Comparison of ENCODE assay signal across 20 mouse cellular contexts in the genomic region with DNA sequence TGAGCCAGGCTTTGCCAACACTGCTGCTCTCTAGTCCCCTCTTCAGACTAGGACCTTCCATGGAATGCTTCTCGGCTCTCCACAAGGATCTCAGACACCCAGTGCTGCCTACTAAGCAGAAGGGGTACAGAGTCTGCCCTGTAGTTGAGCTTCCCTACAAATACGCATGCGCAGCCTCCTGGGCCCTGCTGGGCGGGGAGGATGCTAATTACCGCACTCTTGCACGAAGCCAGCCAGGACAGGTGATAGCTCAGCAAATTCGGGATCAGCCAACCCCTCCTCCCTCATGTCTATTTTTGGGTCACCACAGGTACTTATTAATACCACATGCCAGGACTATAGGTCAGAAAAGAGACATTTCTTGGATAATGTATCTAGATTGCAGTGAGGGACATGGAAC. TPM values are rescaled to one million over a fixed set of nuclear protein-coding genes. Genes with fewer than 3 reads are reported as not detected.
A peak's percentile ranks its signal among the peaks of the same experiment; 100 is the strongest.
DNase-seq lines count a peak whose midpoint lies in the region; ATAC-seq lines count a peak whose summit lies in the region.
"Had no signal": no experiment of that assay in that cellular context is flagged by ENCODE, and none has a peak within 500 bp of the region (broad histone marks: within the 10 kb centered on the region; RNA-seq: fewer than 3 reads in every experiment).

No protein-coding gene starts in this region.

- peak; percentile 65 for ATAC-seq in cerebellum, adult (ENCODE audit: insufficient number of reproducible peaks, low FRiP score, low TSS enrichment)
- ATAC-seq: forebrain, embryonic 14.5 days; hindbrain, embryonic 16.5 days; intestine, embryonic 16.5 days; liver, embryonic 12.5 days; midbrain, embryonic 16.5 days; Patski had no signal

- no peak for DNase-seq in cerebellum, postnatal 4 days (ENCODE audit: low spot score in 2 of 2)
- DNase-seq in ZHBTc4 (ENCODE audit: low read depth, low spot score): peak; percentile 19
- DNase-seq in cerebellum, adult 8-10 months: peak; percentile 64
- DNase-seq in cerebellum, postnatal 36 days: peak; percentile 71 to 77
- no peak for DNase-seq in ovary, postnatal 10 days (ENCODE audit: low spot score)
- DNase-seq in left cerebral cortex, adult 18-20 months (ENCODE audit: low spot score in 2 of 2): no peak
- DNase-seq: adrenal gland, postnatal 10 days; embryo, embryonic 11 days; gastrocnemius, adult 2 months; kidney, postnatal 36 days; layer of hippocampus, postnatal 36 days; lung, adult 18-20 months; lung, postnatal 10 days had no signal

RNA-seq across cellular contexts. Expression of gene Rims4, which starts 29.5 kb away (rescaled TPM):
- 10 to 100 TPM; 85.6 TPM for total RNA-seq in left cerebral cortex, adult 18-20 months (2021)

RNA-seq across cellular contexts. Expression of gene Ywhab, which starts 46.8 kb away (rescaled TPM):
- 100 to 1,000 TPM; 469 to 487 TPM for total RNA-seq in left cerebral cortex, adult 18-20 months (2021)

Comparison
In these comparisons a context has a peak if more than half of its experiments do, and no peak if none do; other contexts are left out.
1. DNase-seq: peak in ZHBTc4 (single experiment), cerebellum, adult 8-10 months (single experiment) and cerebellum, postnatal 36 days (2 of 2); none in cerebellum, postnatal 4 days (0 of 2), ovary, postnatal 10 days (single experiment) and left cerebral cortex, adult 18-20 months (0 of 2).